Mouse (Mus musculus): ENCODE measurements at regions not wholly inside any gene's neighbourhood (a gene's known extent, or its start where the extent isn't known, plus 50 kb on each side); places are given as distances from the start of the nearest gene placed in this dataset.
A peak's percentile ranks its signal among the peaks of the same experiment; 100 is the strongest.

DNA sequence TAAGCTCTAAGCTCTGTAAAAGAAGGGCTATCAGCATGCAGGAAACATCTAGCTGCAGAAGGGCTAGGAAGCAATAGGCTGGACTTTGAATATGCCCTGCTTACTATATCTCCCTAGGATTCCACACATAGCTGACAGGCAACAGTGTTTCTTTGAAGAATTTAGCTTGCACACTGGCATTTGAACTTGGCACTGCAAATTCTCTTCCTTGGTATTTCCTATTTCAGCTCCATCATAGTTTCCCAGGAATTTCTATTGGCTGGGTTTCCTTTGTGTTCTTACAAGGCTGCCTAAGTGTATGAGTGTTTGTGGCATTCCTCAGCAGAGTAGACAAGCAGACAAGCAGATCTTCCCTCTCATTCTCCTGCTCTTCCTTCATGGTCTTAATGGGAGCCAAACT, 159.0 kb upstream of the Fggy start:
- H3K4me2 ChIP-seq (ENCODE audit: low read length), result no peak overlapping the region
- ATAC-seq (ENCODE audit: low FRiP score, low TSS enrichment) (no peak), DNase-seq (no peak)

GRCm38 (mm10) chr4:95402273-95402672, 155.0 kb upstream of the Fggy start:
- H3K36me3 ChIP-seq (ENCODE audit: control insufficient read depth, insufficient read depth, low read length), result no peaks in the 10 kb centered on the region
- no peak overlapping the region for H3K4me3 ChIP-seq (replicated peaks; ENCODE audit: low read depth, low read length)
- H3K9me3 ChIP-seq (ENCODE audit: control insufficient read depth, low read length), result no peaks in the 10 kb centered on the region
- ATAC-seq (ENCODE audit: low FRiP score, low TSS enrichment), result no peak
- 88% methylated on average over 6 of the region's 6 CpGs for WGBS
- H3K4me1 ChIP-seq (ENCODE audit: control insufficient read depth, insufficient read depth, low read length), result no peaks in the 10 kb centered on the region
- DNase-seq, result no peak
- H3K4me2 ChIP-seq (ENCODE audit: low read length), result no peak overlapping the region
- no peak overlapping the region for H3K9ac ChIP-seq (replicated peaks; ENCODE audit: low read length)
- no peaks in the 10 kb centered on the region for H3K27me3 ChIP-seq (ENCODE audit: control insufficient read depth, insufficient read depth, low read length)
- no peak overlapping the region for H3K27ac ChIP-seq (replicated peaks; ENCODE audit: low read depth, low read length)

More for the DNA sequence above, 159.0 kb upstream of the Fggy start:
- H3K9ac ChIP-seq (replicated peaks; ENCODE audit: low read length), result no peak overlapping the region
- H3K36me3 ChIP-seq (ENCODE audit: control insufficient read depth, insufficient read depth, low read length), result no peaks in the 10 kb centered on the region
- no peaks in the 10 kb centered on the region for H3K4me1 ChIP-seq (ENCODE audit: control insufficient read depth, insufficient read depth, low read length)
- H3K9me3 ChIP-seq (ENCODE audit: control insufficient read depth, low read length), result no peaks in the 10 kb centered on the region
- no peak overlapping the region for H3K27ac ChIP-seq (replicated peaks; ENCODE audit: low read depth, low read length)
- H3K27me3 ChIP-seq (ENCODE audit: control insufficient read depth, insufficient read depth, low read length), result no peaks in the 10 kb centered on the region
- no peak overlapping the region for H3K4me3 ChIP-seq (replicated peaks; ENCODE audit: low read depth, low read length)

GRCm38 (mm10) chr4:95417075-95417474, 140.2 kb upstream of the Fggy start:
- no peak overlapping the region for H3K4me2 ChIP-seq (ENCODE audit: low read length)
- no peaks in the 10 kb centered on the region for H3K4me1 ChIP-seq (ENCODE audit: control insufficient read depth, insufficient read depth, low read length)
- 49% methylated on average over 2 of the region's 2 CpGs for WGBS
- H3K4me3 ChIP-seq (replicated peaks; ENCODE audit: low read depth, low read length), result no peak overlapping the region
- no peaks in the 10 kb centered on the region for H3K36me3 ChIP-seq (ENCODE audit: control insufficient read depth, insufficient read depth, low read length)
- H3K27ac ChIP-seq (replicated peaks; ENCODE audit: low read depth, low read length), result no peak overlapping the region
- H3K9me3 ChIP-seq (ENCODE audit: control insufficient read depth, low read length), result no peaks in the 10 kb centered on the region
- H3K27me3 ChIP-seq (ENCODE audit: control insufficient read depth, insufficient read depth, low read length), result no peaks in the 10 kb centered on the region
- ATAC-seq (ENCODE audit: low FRiP score, low TSS enrichment) (no peak; the same call in 1 of the 2 replicates), DNase-seq (no peak)
- H3K9ac ChIP-seq (replicated peaks; ENCODE audit: low read length), result no peak overlapping the region

DNA sequence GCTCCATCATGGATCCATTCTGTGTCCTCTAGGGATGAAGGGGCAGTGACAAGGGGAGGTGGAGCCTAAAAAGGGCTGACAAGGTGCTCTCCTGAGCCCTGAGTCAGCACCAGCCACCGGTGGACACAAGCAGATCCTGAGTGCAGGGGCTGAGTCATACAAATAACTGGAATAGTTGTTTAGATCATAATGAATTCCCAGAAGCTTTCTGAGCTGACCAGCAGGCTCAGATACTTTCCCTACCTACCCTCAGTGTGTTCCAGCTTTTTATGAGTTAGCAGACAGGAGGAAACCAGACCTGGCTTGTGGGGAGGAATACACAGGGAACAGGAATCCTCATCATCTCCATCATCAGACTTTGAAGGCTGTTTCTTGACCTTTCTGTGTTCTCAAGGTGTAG, 130.7 kb upstream of the Fggy start:
- Histone ChIP-seq H3K27me3 (ENCODE audit: control insufficient read depth, insufficient read depth, low read length) (no peaks in the 10 kb centered on the region), H3K9me3 (ENCODE audit: control insufficient read depth, low read length) (no peaks in the 10 kb centered on the region), H3K4me3 (replicated peaks; ENCODE audit: low read depth, low read length) (no peak overlapping the region), H3K9ac (replicated peaks; ENCODE audit: low read length) (no peak overlapping the region), H3K27ac (replicated peaks; ENCODE audit: low read depth, low read length) (no peak overlapping the region), H3K36me3 (ENCODE audit: control insufficient read depth, insufficient read depth, low read length) (no peaks in the 10 kb centered on the region), H3K4me1 (ENCODE audit: control insufficient read depth, insufficient read depth, low read length) (no peaks in the 10 kb centered on the region), H3K4me2 (ENCODE audit: low read length) (no peak overlapping the region)
- WGBS, result 65% methylated on average over 1 of the region's 1 CpGs
- ATAC-seq (ENCODE audit: low FRiP score, low TSS enrichment), result no peak
- DNase-seq, result no peak

DNA sequence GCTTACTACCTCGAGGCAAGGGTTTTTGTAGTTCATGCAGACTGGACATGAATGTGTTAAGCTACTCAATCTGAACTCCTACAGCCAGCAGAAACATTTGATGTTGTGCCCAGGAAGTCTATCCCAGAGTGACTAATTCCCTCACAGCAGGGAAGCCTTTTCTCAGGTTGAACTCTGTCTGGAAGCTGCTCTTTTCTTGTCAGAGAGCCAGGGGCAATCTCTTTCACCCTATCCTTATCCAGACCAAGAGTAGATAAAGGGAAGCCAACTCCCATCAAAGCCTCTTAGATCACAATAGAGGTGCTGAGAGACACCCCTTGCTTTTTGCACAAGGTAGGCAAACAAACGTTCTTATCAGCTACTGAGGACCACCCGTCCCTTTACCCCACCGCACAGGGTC, 122.8 kb upstream of the Fggy start:
- ATAC-seq (ENCODE audit: low FRiP score, low TSS enrichment) (no peak), DNase-seq (peak; percentile 31)

GRCm38 (mm10) chr4:95435080-95435479, 122.2 kb upstream of the Fggy start:
- WGBS, result 75% methylated on average over 4 of the region's 4 CpGs
- Histone ChIP-seq H3K36me3 (ENCODE audit: control insufficient read depth, insufficient read depth, low read length) (no peaks in the 10 kb centered on the region), H3K4me1 (ENCODE audit: control insufficient read depth, insufficient read depth, low read length) (no peaks in the 10 kb centered on the region), H3K27me3 (ENCODE audit: control insufficient read depth, insufficient read depth, low read length) (no peaks in the 10 kb centered on the region), H3K27ac (replicated peaks; ENCODE audit: low read depth, low read length) (no peak overlapping the region), H3K4me2 (ENCODE audit: low read length) (no peak overlapping the region), H3K4me3 (replicated peaks; ENCODE audit: low read depth, low read length) (no peak overlapping the region), H3K9ac (replicated peaks; ENCODE audit: low read length) (no peak overlapping the region), H3K9me3 (ENCODE audit: control insufficient read depth, low read length) (no peaks in the 10 kb centered on the region)
- no peak for ATAC-seq (ENCODE audit: low FRiP score, low TSS enrichment)
- no peak for DNase-seq

More for the DNA sequence above, 122.8 kb upstream of the Fggy start:
- H3K36me3 ChIP-seq (ENCODE audit: control insufficient read depth, insufficient read depth, low read length), result no peaks in the 10 kb centered on the region
- no peak overlapping the region for H3K4me3 ChIP-seq (replicated peaks; ENCODE audit: low read depth, low read length)
- H3K27me3 ChIP-seq (ENCODE audit: control insufficient read depth, insufficient read depth, low read length), result no peaks in the 10 kb centered on the region
- no peaks in the 10 kb centered on the region for H3K4me1 ChIP-seq (ENCODE audit: control insufficient read depth, insufficient read depth, low read length)
- no peaks in the 10 kb centered on the region for H3K9me3 ChIP-seq (ENCODE audit: control insufficient read depth, low read length)
- H3K27ac ChIP-seq (replicated peaks; ENCODE audit: low read depth, low read length), result no peak overlapping the region
- H3K4me2 ChIP-seq (ENCODE audit: low read length), result no peak overlapping the region
- no peak overlapping the region for H3K9ac ChIP-seq (replicated peaks; ENCODE audit: low read length)
- 35% methylated on average over 4 of the region's 4 CpGs for WGBS

DNA sequence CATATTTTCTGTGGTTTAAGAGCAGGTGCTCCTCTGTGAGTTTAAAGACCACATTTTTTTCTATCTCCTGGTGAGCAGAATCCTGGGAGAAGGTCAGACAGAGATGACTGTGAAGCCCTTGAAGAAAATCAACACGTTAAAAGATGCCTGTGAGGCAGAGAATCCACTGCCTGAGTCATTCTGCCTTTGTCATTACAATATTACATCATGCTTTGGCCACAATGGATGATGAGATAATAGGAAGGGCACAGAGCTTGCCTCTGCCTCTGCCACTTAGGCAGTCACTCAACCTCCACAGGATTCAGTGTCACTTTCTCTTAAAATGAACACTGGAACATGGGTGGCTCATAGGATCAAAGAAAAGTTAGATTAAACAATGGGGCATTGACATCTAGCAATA, 117.5 kb upstream of the Fggy start:
- ATAC-seq (ENCODE audit: low FRiP score, low TSS enrichment) (no peak), DNase-seq (no peak)
- no peak overlapping the region for H3K9ac ChIP-seq (replicated peaks; ENCODE audit: low read length)
- no peak overlapping the region for H3K4me3 ChIP-seq (replicated peaks; ENCODE audit: low read depth, low read length)
- H3K27ac ChIP-seq (replicated peaks; ENCODE audit: low read depth, low read length), result no peak overlapping the region
- no peak overlapping the region for H3K4me2 ChIP-seq (ENCODE audit: low read length)
- no peaks in the 10 kb centered on the region for H3K27me3 ChIP-seq (ENCODE audit: control insufficient read depth, insufficient read depth, low read length)
- WGBS, result 17% methylated on average over 1 of the region's 1 CpGs
- no peaks in the 10 kb centered on the region for H3K36me3 ChIP-seq (ENCODE audit: control insufficient read depth, insufficient read depth, low read length)
- no peaks in the 10 kb centered on the region for H3K4me1 ChIP-seq (ENCODE audit: control insufficient read depth, insufficient read depth, low read length)
- H3K9me3 ChIP-seq (ENCODE audit: control insufficient read depth, low read length), result no peaks in the 10 kb centered on the region

DNA sequence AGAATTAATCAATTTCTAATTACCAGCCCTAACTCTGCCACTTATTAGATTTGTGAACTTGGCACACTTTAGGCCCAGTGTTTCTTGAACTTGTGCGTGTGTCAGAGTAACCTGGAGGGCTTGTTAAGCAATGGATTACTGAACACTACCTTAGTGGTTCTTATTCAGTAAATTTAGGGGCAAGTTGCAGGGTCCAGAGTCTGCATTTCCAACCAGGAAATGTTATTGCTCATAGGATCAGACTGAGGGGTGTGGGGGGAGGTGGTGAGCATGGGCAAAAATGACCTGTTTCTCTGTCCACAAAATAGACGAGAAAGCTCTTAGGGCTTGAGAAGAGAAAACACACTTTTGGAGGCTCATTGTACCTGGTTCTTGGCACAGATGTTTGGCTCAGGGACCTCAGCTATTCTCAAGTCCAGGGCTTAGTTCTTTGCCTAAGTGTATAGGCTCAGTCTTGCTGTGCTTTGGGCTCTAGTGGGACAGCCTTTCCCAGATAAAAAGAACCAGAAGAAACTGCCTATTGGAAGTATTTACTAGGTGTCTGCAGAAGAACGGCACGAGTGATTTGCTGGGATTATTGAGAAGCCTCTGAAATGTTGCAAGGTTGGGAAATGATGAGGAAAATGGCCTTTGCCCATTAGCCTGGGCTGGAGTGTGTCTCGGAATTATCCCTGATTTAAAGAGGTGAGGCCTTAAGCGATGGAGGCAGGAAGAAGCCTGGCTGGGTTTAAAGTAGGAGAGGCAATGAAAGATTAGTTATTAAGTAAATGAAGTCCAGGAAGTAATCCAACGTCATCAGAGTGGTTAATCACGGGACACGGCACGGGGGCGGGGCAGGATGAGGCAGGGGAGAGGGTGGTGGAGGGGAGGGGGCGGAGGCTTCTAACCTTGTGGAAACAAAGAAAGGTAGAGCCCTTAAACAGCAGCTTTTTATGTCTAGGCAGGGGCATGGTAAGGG, 113.2 kb upstream of the Fggy start:
- H3K4me2 ChIP-seq (ENCODE audit: low read length), result no peak overlapping the region
- H3K9me3 ChIP-seq (ENCODE audit: control insufficient read depth, low read length), result no peaks in the 10 kb centered on the region
- WGBS, result 62% methylated on average over 12 of the region's 12 CpGs
- H3K27me3 ChIP-seq (ENCODE audit: control insufficient read depth, insufficient read depth, low read length), result no peaks in the 10 kb centered on the region
- no peak overlapping the region for H3K27ac ChIP-seq (replicated peaks; ENCODE audit: low read depth, low read length)
- no peaks in the 10 kb centered on the region for H3K4me1 ChIP-seq (ENCODE audit: control insufficient read depth, insufficient read depth, low read length)
- DNase-seq, result no peak
- no peak overlapping the region for H3K4me3 ChIP-seq (replicated peaks; ENCODE audit: low read depth, low read length)
- H3K36me3 ChIP-seq (ENCODE audit: control insufficient read depth, insufficient read depth, low read length), result no peaks in the 10 kb centered on the region
- ATAC-seq (ENCODE audit: low FRiP score, low TSS enrichment), result no peak
- H3K9ac ChIP-seq (replicated peaks; ENCODE audit: low read length), result no peak overlapping the region

- Histone ChIP-seq H3K4me1 (ENCODE audit: control insufficient read depth, insufficient read depth, low read length) (no peaks in the 10 kb centered on the region), H3K27me3 (ENCODE audit: control insufficient read depth, insufficient read depth, low read length) (no peaks in the 10 kb centered on the region), H3K27ac (replicated peaks; ENCODE audit: low read depth, low read length) (no peak overlapping the region), H3K9ac (replicated peaks; ENCODE audit: low read length) (no peak overlapping the region), H3K36me3 (ENCODE audit: control insufficient read depth, insufficient read depth, low read length) (no peaks in the 10 kb centered on the region), H3K4me3 (replicated peaks; ENCODE audit: low read depth, low read length) (no peak overlapping the region), H3K9me3 (ENCODE audit: control insufficient read depth, low read length) (no peaks in the 10 kb centered on the region), H3K4me2 (ENCODE audit: low read length) (no peak overlapping the region)
- WGBS, result 65% methylated on average over 1 of the region's 1 CpGs
- DNase-seq, result no peak
- no peak for ATAC-seq (ENCODE audit: low FRiP score, low TSS enrichment)
These were observed 107.0 kb upstream of the Fggy start for GRCm38 (mm10) chr4:95450286-95450685.

Measured in midbrain, embryonic 14.5 days (tissue).